Mouse (Mus musculus) hindbrain, embryonic 15.5 days (tissue): ENCODE measurements around the gene Hamp2. TPM values are rescaled to one million over a fixed set of nuclear protein-coding genes. Genes with fewer than 3 reads are reported as not detected.
A peak's percentile ranks its signal among the peaks of the same experiment; 100 is the strongest.

Experiments used
- ATAC-seq: fragments of 200-750 bp; cut with Nextera tagmentation; 2 replicates; pipeline ENCODE4 v1.8.0; 2017; ENCODE audit warnings: low read depth, moderate number of reproducible peaks, moderate TSS enrichment; ENCODE audit not compliant: low FRiP score
- H3K27ac ChIP-seq: fragments of 300-500 bp; sonication (generic); replicated peaks from 2 replicates; pipeline ENCODE4 v1.5.1; 2015; ENCODE audit warnings: mild to moderate bottlenecking, inconsistent platforms
- H3K27me3 ChIP-seq: fragments of 300-500 bp; sonication (generic); 2 replicates; pipeline ENCODE4 v1.6.1; 2015; ENCODE audit warnings: control low read depth, inconsistent platforms
- H3K36me3 ChIP-seq: fragments of 300-500 bp; sonication (generic); 2 replicates; pipeline ENCODE4 v1.6.1; 2015; ENCODE audit warnings: control low read depth, inconsistent platforms
- H3K4me1 ChIP-seq: fragments of 300-500 bp; sonication (generic); replicated peaks from 2 replicates; pipeline ENCODE4 v1.6.1; 2015; ENCODE audit warnings: control low read depth, inconsistent platforms
- H3K4me2 ChIP-seq: fragments of 300-500 bp; sonication (generic); 2 replicates; pipeline ENCODE4 v1.6.1; 2015; ENCODE audit warnings: moderate library complexity, mild to moderate bottlenecking, inconsistent platforms
- H3K4me3 ChIP-seq: fragments of 300-500 bp; sonication (generic); 2 replicates; pipeline ENCODE4 v1.5.1; 2015; ENCODE audit warnings: mild to moderate bottlenecking, inconsistent platforms
- H3K9ac ChIP-seq: fragments of 300-500 bp; sonication (generic); 2 replicates; pipeline ENCODE4 v1.6.1; 2015; ENCODE audit warnings: inconsistent platforms
- H3K9me3 ChIP-seq: fragments of 300-500 bp; sonication (generic); 2 replicates; pipeline ENCODE4 v1.6.1; 2016; ENCODE audit warnings: control low read depth, inconsistent platforms
- WGBS: fragments of 180-500 bp; shearing (Covaris S2); methylation state at CpG from one replicate; pipeline ENCODE4 v1.1.7; 2015; 5-methylcytosine and 5-hydroxymethylcytosine counted together
- polyA plus RNA-seq: library from polyadenylated mRNA; unstranded; fragments of >200 nt; fragmentation: Nextera tagmentation; extraction: Ambion mirVana; gene quantifications from 2 replicates; pipeline ENCODE4 v1.2.1, GENCODE M21; 2015

The Hamp2 gene
- polyA plus RNA-seq, 1 experiment from 2014 or later: not detected

GRCm38 (mm10) chr7:30958866-30959487 is 34.5 kb upstream of the Hamp2 start:
- Histone ChIP-seq H3K9ac (no peak overlapping the region), H3K4me1 (peaks cover 28% of the 10 kb centered on the region), H3K4me3 (no peak overlapping the region), H3K27ac (no peak overlapping the region), H3K36me3 (peaks cover 8% of the 10 kb centered on the region), H3K9me3 (no peaks in the 10 kb centered on the region), H3K27me3 (no peaks in the 10 kb centered on the region), H3K4me2 (peak overlapping the region; percentile 50)
- no peak for ATAC-seq
- WGBS: 99% methylated on average over 9 of the region's 9 CpGs

- Histone ChIP-seq H3K9ac (peak overlapping the region; percentile 89), H3K4me2 (peak overlapping the region; percentile 50), H3K9me3 (no peaks in the 10 kb centered on the region), H3K36me3 (peaks cover 15% of the 10 kb centered on the region), H3K4me1 (peaks cover 28% of the 10 kb centered on the region), H3K27ac (peak overlapping the region; percentile 99), H3K4me3 (peak overlapping the region; percentile 81), H3K27me3 (no peaks in the 10 kb centered on the region)
- ATAC-seq: no peak
- WGBS: 68% methylated on average over 28 of the region's 28 CpGs
Measured at GRCm38 (mm10) chr7:30958109-30958865, 33.8 kb upstream of the Hamp2 start.

DNA sequence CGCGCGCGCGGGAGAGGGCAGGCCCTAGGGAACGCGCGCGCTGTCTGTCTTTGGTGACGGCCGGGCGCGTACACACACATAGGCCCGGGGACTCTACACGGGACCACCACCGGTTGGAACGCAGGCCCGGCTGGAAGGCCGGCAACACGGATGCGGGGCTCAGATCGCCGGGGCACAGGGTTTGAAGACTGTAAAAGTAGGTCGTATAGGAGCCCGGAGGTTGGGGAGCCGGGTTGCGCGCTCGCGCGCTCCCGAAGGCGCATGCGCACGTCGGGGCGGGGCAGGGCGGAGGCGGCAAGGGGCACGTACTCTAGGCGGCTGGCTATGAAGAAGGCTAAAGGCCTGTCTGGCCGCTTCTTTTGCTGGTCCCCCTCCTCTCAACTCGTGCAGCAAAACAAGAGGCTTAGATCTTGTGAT is 32.9 kb upstream of the Hamp2 start:
- Histone ChIP-seq H3K27me3 (no peaks in the 10 kb centered on the region), H3K27ac (peak overlapping the region; percentile 99), H3K9ac (peak overlapping the region; percentile 89), H3K4me3 (peak overlapping the region; percentile 81), H3K9me3 (no peaks in the 10 kb centered on the region), H3K36me3 (peaks cover 23% of the 10 kb centered on the region), H3K4me2 (peak overlapping the region; percentile 50), H3K4me1 (peaks cover 28% of the 10 kb centered on the region)
- peak; percentile 77 for ATAC-seq
- WGBS: under 1% methylated on average over 43 of the region's 43 CpGs

- no peaks in the 10 kb centered on the region for H3K27me3 ChIP-seq
Measured at GRCm38 (mm10) chr7:30956756-30957366, 32.4 kb upstream of the Hamp2 start, which contains the start of gene Usf2. TSS of gene Usf2 (minus strand) at chr7:30956803.

GRCm38 (mm10) chr7:30956357-30956751 is 31.9 kb upstream of the Hamp2 start:
- H3K36me3 ChIP-seq: peaks cover 26% of the 10 kb centered on the region
- H3K4me1 ChIP-seq: peaks cover 28% of the 10 kb centered on the region
- no peaks in the 10 kb centered on the region for H3K27me3 ChIP-seq
- H3K4me2 ChIP-seq: peak overlapping the region; percentile 86
- no peaks in the 10 kb centered on the region for H3K9me3 ChIP-seq
- ATAC-seq: peak; percentile 17
- H3K27ac ChIP-seq: peak overlapping the region; percentile 99
- WGBS: 1% methylated on average over 20 of the region's 49 CpGs
- H3K4me3 ChIP-seq: peak overlapping the region; percentile 81
- peak overlapping the region; percentile 89 for H3K9ac ChIP-seq

More at GRCm38 (mm10) chr7:30956756-30957366, 32.4 kb upstream of the Hamp2 start, which contains the start of gene Usf2:
- H3K4me2 ChIP-seq: peak within 1 kb of the TSS; percentile 86
- H3K9me3 ChIP-seq: no peaks in the 10 kb centered on the region
- H3K9ac ChIP-seq: peak within 1 kb of the TSS; percentile 89
- ATAC-seq: peak; percentile 63
- H3K27ac ChIP-seq: peak within 1 kb of the TSS; percentile 99
- WGBS: 0% methylated on average over 21 of the region's 82 CpGs
- peaks cover 28% of the 10 kb centered on the region for H3K4me1 ChIP-seq
- H3K36me3 ChIP-seq: peaks cover 26% of the 10 kb centered on the region
- peak within 1 kb of the TSS; percentile 81 for H3K4me3 ChIP-seq

- WGBS: 1% methylated on average over 60 of the region's 64 CpGs
Measured at GRCm38 (mm10) chr7:30955584-30956356, 31.3 kb upstream of the Hamp2 start.

GRCm38 (mm10) chr7:30954971-30955520 is 30.6 kb upstream of the Hamp2 start:
- Histone ChIP-seq H3K4me1 (peaks cover 25% of the 10 kb centered on the region), H3K9me3 (no peaks in the 10 kb centered on the region), H3K27ac (peak overlapping the region; percentile 99; the same call in 1 of the 2 replicates), H3K4me3 (peak overlapping the region; percentile 81), H3K4me2 (peak overlapping the region; percentile 86), H3K36me3 (peaks cover 31% of the 10 kb centered on the region), H3K27me3 (no peaks in the 10 kb centered on the region), H3K9ac (0 out of 2 replicates have a peak overlapping the region, but pooled peaks have one; percentile 89)
- no peak for ATAC-seq
- whole genome bisulfite sequencing: 82% methylated on average over 12 of the region's 12 CpGs

More at GRCm38 (mm10) chr7:30955584-30956356, 31.3 kb upstream of the Hamp2 start:
- H3K9me3 ChIP-seq: no peaks in the 10 kb centered on the region
- peaks cover 26% of the 10 kb centered on the region for H3K36me3 ChIP-seq
- ATAC-seq: peak; percentile 59
- peak overlapping the region; percentile 86 for H3K4me2 ChIP-seq
- H3K4me3 ChIP-seq: peak overlapping the region; percentile 81
- peak overlapping the region; percentile 89 for H3K9ac ChIP-seq
- H3K27ac ChIP-seq: peak overlapping the region; percentile 99
- H3K4me1 ChIP-seq: peaks cover 28% of the 10 kb centered on the region
- no peaks in the 10 kb centered on the region for H3K27me3 ChIP-seq

GRCm38 (mm10) chr7:30954036-30954435 is 29.6 kb upstream of the Hamp2 start:
- 80% methylated on average over 3 of the region's 3 CpGs for WGBS
- Histone ChIP-seq H3K36me3 (peaks cover 40% of the 10 kb centered on the region), H3K9me3 (no peaks in the 10 kb centered on the region)

GRCm38 (mm10) chr7:30953459-30953858 is 29.0 kb upstream of the Hamp2 start:
- Histone ChIP-seq H3K9me3 (no peaks in the 10 kb centered on the region), H3K36me3 (peaks cover 40% of the 10 kb centered on the region), H3K4me3 (no peak overlapping the region), H3K9ac (no peak overlapping the region), H3K4me2 (no peak overlapping the region), H3K4me1 (peaks cover 18% of the 10 kb centered on the region), H3K27ac (no peak overlapping the region), H3K27me3 (no peaks in the 10 kb centered on the region)
- 94% methylated on average over 6 of the region's 6 CpGs for WGBS
- no peak for ATAC-seq

More at GRCm38 (mm10) chr7:30954036-30954435, 29.6 kb upstream of the Hamp2 start:
- H3K4me2 ChIP-seq: no peak overlapping the region
- no peak for ATAC-seq
- no peaks in the 10 kb centered on the region for H3K27me3 ChIP-seq
- no peak overlapping the region for H3K9ac ChIP-seq
- H3K4me3 ChIP-seq: no peak overlapping the region
- H3K27ac ChIP-seq: no peak overlapping the region
- peaks cover 21% of the 10 kb centered on the region for H3K4me1 ChIP-seq

- 93% methylated on average over 16 of the region's 16 CpGs for WGBS
- Histone ChIP-seq H3K9ac (no peak overlapping the region), H3K36me3 (peaks cover 40% of the 10 kb centered on the region)
Measured at GRCm38 (mm10) chr7:30952441-30953265, 28.2 kb upstream of the Hamp2 start.

More at GRCm38 (mm10) chr7:30952441-30953265, 28.2 kb upstream of the Hamp2 start:
- Histone ChIP-seq H3K4me2 (no peak overlapping the region), H3K27me3 (no peaks in the 10 kb centered on the region), H3K9me3 (no peaks in the 10 kb centered on the region), H3K4me3 (no peak overlapping the region), H3K4me1 (peaks cover 10% of the 10 kb centered on the region), H3K27ac (no peak overlapping the region)
- ATAC-seq: no peak
